Mouse (Mus musculus) ovary, postnatal 36 days (tissue): ENCODE measurements around the gene Il1b.

ENCODE experiments used
- DNase-seq: peaks from one replicate; pipeline ENCODE4 v3.0.0; 2022; ENCODE audit warnings: low spot score, mixed read lengths

Il1b gene

GRCm38 (mm10) chr2:129371039-129371438 lies at the start of gene Il1b:
Il1b (minus strand) TSS chr2:129371139.
- DNase-seq: no peak

DNA sequence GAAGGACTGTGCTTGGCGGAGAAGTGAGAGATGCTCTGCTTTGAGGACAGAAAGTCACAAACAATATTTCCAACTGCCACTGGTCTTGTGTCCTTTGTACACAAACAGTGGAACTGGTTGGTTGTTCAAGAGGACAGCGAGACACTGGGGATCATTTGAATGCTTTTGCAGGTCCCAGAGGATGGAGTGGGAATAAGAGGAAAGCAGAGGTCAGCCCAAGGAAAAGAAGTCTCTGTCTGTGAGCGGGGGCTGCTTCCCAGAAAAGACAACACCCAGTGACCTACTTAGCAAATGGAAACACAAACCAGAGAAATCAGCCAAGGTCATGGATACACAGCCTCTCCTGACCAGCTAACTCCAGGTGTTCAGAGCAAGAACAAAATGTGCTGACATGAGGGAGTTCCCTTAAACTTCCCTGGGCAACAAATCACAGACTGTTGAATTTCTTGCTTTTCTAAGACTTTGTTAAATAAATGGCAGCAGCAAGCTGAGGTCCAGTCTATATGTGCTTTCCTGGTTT lies 48.5 kb upstream of the Il1b start:
- no peak for DNase-seq

DNA sequence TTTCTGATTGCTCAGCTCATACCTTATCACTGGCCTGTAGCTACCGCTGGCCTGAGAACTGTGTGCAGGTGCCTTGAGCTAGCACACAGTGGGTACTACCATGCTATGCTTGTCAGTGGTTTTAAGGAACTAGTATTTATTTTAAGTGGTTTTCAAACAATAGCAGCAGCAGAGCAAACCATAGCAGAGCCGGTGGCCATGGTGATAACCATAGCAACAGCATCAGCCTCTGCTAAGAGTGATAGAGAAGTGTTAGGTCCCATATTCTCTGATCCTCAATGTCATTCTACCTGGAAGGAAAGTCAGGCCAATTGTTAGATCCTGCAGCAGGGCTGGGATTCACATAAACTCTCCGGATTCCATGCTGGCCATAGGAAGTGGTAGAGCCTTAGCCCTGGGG lies 43.7 kb upstream of the Il1b start:
- DNase-seq: no peak

- no peak for DNase-seq
These were observed 42.5 kb upstream of the Il1b start for GRCm38 (mm10) chr2:129413488-129413887.

- no peak for DNase-seq
These were observed 40.7 kb upstream of the Il1b start for GRCm38 (mm10) chr2:129411651-129412050.

DNA sequence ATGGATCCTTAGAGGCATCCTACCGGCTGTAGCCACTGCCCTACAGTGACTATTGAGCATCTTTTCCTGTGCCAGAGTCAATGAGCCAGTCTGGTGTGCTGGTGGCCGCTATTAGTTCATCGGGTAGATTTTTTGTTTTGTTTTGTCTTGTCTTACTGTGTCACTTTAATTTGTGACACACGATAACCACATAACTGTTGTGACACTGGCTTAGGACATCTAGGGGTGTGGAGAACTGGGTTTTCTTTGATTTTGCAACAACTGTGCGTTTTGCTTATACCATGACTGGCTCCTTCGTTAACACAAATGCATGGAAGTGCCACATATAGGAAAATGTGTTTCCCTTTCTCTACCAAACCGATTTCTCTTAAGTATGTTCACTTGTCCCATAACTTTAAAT lies 39.4 kb upstream of the Il1b start:
- DNase-seq: no peak

- peak; percentile 73 for DNase-seq
These were observed 37.5 kb upstream of the Il1b start for GRCm38 (mm10) chr2:129408476-129408875.

DNA sequence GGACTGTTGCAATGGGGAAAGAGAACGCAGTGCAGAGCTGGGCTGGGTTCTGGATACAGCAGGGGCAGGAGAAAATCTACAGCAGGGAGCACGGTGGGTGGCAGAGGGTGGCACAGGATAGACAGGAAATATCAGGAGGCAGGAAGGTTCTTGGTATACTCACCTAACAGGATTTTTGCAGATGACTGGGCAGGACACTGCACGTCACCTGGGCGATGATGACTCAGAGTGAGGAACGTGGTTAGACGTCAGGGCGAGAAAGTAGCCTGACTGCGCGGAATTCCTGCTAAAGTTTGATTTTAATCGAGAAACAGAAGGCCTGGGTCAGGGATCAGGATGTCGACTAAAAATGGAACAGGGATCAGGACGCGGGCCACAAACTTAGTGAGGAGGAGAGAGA lies 36.7 kb upstream of the Il1b start:
- DNase-seq: no peak

DNA sequence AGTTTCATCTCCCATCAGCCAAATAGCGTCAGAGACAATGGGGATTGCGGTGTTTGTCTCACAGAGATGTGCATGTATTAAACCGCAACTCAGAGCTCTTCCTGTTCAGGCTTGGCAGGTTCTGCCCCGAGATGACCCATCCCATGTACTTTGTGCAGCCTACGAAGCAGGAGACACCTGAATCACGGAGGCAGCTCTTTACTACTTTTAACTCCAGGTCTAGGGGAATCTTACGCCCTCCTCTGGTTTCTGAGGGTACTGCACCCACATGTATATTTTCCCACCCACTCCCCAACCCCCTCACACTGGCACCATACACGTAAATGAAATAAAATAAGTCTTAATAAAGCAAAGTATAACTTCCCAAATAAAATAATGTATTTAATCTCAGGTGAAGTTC lies 35.6 kb upstream of the Il1b start:
- DNase-seq: no peak

GRCm38 (mm10) chr2:129403786-129404185 lies 32.8 kb upstream of the Il1b start:
- no peak for DNase-seq

DNA sequence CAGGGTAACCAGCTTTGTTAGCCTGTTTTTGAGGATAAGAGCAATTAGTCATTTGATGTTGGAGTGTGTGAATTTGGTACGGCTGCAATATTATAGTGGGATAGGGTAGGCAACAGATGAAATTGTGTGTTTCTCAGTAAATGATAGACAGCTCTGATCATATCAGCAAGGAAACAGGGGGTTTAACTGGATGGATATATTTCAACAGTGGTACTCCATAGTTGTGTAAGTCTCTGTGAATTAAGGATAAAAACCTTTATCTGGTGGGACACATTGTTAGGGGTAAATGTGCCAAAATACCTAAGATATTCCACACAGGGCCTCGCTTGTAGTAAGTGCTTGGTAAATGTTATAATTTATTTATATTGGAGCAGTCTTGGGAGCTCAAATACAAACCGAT lies 31.4 kb upstream of the Il1b start:
- DNase-seq: no peak

- no peak for DNase-seq
These were observed 30.9 kb upstream of the Il1b start for GRCm38 (mm10) chr2:129401803-129402202.

DNA sequence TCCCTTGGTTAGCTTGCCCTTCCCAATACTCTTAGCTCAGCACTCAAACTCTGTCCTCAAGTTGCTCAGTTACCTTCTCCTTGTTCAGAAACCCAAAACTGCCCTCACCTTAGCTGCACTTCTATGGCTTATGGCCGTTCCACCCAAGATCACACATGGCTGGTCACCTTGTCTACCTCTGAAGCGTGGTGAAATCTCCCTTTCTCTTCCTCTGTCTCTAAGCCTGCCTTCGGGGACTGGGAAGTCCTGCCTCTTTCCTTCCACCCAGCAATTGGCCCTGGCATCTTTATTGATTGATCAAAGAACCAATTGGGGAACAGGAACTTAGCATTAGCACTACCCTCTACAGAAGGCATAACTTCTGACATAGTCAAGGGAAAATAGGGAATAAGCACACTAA lies 27.2 kb upstream of the Il1b start:
- no peak for DNase-seq

DNA sequence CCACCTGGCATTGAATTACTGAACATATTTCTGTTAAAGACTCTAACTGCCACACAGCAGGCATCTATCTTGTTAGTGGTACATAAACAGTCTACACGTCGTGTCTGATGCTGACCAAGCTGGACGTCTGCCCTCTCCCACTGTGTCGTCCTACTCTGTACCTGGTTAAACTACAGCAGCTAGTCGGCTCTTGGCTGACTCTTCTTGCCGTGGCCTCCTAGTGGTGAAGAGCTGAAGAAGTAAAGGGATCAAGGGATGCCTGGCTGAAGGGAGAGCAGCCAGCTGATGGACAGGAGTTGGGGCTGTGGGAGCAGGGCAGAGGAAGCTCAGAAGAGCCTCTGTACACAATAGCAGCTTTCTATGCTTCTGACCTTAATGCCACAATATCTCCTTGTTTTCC lies 22.6 kb upstream of the Il1b start:
- peak; percentile 12 for DNase-seq

- no peak for DNase-seq
These were observed 19.2 kb upstream of the Il1b start for GRCm38 (mm10) chr2:129390161-129390560.

- no peak for DNase-seq
These were observed 18.4 kb upstream of the Il1b start for GRCm38 (mm10) chr2:129389323-129389722.

DNA sequence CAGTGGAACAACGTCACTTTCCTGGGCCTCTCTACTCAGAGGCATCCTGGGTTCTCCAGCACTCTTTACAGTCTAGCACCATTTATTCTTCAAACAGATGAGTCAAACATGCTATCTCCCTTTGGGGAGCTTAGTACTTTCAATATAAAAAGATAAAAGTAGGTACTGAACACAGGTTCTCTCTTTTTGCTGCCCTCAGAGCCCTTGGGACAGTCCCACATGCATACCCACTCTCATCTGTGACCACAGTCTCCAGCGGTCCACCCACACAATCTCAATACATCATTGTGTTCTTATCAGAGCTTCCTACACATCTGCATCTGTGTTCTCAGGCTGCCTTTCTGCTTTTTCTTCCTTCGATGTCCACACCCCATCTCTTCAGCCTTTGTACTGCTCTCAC lies 14.4 kb upstream of the Il1b start:
- no peak for DNase-seq

GRCm38 (mm10) chr2:129384272-129384660 lies 13.3 kb upstream of the Il1b start:
- DNase-seq: no peak

DNA sequence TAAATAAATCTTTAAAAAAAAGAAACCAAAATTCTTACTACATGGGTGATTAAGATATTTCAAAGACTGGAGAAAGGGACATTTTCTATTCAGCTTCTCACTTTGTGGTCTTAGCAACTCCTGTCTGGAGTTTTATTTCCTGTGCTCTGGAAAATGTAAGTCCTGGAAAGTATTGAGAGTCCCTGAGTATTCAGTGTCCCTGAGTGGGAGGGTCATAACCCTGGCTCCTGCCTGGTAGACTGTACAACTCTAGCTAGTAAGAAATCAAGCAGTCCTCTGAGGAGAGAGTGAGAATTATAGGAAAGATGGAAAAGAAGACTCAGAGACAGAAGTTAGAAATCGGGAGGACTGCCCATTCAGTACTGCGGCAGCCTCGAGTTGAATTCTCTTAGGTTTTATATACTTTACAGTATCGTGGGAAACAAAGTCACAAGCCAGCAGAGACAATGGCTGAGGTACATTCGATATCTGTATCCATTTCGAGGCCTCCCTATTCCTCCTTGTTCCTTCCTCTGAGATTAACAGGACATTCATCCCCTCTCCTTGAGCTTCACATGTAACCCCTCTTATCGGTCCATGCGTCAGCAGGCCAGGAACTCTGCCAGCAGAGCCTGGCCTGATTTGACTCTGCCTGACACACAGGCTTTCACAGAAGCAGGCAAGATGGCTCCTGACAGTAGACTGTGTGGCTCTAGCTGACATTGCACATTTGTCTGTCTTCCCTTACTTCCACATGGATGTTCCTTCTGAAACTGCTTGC lies 12.8 kb upstream of the Il1b start:
- peak; percentile 40 for DNase-seq

- no peak for DNase-seq
These were observed 10.0 kb upstream of the Il1b start for GRCm38 (mm10) chr2:129380746-129381474.

- no peak for DNase-seq
These were observed 9.3 kb upstream of the Il1b start for GRCm38 (mm10) chr2:129380211-129380610.

- no peak for DNase-seq
These were observed 2.4 kb upstream of the Il1b start for GRCm38 (mm10) chr2:129373307-129373706.

GRCm38 (mm10) chr2:129369615-129370014 lies 1.3 kb downstream of the Il1b start:
- no peak for DNase-seq
